Mouse (Mus musculus) cerebellum, postnatal 25 days (tissue): ENCODE measurements around the gene Olfr229.
"Not testable (repeated sequence)": the region's sequence is repeated elsewhere in the genome, so short reads cannot be mapped to it uniquely, and the experiment has no call there.

Experiments used
- DNase-seq, 2 experiments: peaks; one replicate each; pipeline ENCODE4 v3.0.0; 2021; ENCODE audit warnings: mixed read lengths in 2 of 2

Gene Olfr229

DNA sequence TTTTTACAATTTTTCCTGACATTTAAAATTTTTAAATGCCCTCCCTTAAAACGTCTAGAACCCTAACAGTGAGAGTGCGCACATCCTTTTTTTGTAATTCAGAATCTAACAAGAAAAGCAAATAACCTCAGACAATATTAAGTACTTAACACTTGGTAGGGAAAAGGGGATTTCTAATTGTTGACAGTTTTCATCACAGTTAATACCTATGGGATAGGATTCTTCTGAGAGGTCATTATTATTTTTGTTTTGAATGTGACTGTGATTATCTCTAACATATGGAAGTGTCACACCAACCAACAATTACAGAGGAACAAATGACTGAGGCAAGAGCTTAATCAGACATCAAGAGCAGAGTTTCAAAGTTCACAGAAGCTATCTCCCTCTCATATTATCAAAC is at the start of gene Olfr229:
Gene Olfr229 (plus strand): TSS at position 301 of the 400 bp plus-strand sequence.
- no peak for DNase-seq

- no peak for DNase-seq
Observed at GRCm38 (mm10) chr9:39866122-39866521, 41.0 kb upstream of the Olfr229 start, which contains the start of gene Olfr972. Gene Olfr972, plus strand, starts transcription at chr9:39866422.

GRCm38 (mm10) chr9:39871986-39872385 is 35.1 kb upstream of the Olfr229 start:
- not testable (repeated sequence) for DNase-seq

GRCm38 (mm10) chr9:39877541-39878396 is 29.4 kb upstream of the Olfr229 start:
- DNase-seq: not testable (repeated sequence)

- no peak for DNase-seq
Observed at GRCm38 (mm10) chr9:39905106-39905505, 2.0 kb upstream of the Olfr229 start.

GRCm38 (mm10) chr9:39909939-39910338 is 2.8 kb downstream of the Olfr229 start:
- no peak for DNase-seq

DNA sequence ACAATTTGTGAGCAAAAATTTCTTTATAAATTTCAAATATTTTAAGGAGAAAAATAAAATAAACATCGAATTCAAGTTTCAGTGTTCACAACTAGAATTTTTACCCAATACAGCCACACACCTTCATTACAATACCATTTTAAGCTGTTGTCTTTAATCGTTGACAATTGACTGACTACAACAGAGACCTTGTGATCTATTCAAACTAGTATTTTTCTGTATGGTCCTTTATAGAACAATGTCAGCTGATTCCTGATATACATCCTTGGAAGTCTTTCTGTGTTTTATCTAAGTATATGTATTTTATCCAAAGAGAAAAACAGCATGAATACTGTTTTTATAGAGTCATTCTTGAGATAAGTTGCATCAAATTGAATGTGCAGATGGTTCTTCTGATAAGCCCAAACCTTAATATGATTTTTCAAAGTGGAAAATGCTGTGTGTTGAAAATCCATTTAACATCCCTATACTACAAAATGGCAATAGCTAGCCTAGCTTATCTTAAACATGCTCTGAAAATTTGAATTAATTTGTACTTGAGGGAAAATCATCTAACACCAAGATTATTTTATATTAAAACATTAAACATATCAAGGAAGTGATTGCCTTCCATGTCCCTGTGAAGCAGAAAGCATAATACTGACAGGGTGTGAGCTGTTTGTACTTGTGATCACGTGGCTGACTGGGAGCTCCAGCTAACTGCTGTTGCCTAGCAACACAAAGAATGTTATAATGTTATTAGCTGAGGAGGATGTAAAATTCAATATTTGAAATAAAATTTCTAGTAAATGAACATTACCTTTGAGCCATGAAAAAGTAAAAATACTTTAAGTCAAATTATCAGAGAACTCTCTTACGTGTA is 21.1 kb downstream of the Olfr229 start:
- DNase-seq: not testable (repeated sequence)

DNA sequence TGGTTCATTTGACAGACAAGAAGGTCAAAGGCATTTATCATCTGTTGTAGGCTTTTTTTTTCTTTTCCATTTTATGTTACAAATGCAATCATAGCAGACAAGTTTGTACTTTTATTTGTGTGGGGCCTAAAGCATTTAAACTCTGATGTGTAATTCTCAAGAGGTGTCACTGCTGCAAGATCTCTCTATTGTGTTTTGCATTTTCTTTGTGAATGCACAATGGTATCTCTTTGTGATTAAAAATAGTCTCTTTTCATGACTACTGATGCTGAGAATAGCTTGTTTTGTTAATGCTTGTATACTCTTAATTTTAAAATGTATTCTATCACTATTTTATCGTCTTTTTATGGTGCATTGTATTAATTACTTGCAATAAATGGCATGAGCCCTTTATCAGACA is 21.7 kb downstream of the Olfr229 start:
- DNase-seq: not testable (repeated sequence)

DNA sequence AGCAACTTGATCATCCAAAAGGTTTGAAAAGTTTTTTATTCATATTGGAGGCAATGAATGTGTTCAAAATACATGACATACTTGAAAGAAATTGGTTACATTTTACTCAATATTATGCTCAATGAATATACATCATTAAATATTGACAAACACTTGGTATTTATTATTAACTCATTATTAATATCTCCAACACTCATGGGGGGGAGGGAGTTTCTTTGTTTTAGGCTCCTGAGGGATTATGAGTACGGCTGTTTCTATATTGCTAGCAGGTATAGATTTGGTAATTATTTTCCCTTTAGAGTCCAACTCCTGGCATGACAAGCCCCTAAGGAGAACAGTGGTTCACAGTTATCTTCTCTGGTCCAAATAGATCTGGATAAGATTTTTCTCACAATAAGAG is 30.1 kb downstream of the Olfr229 start, which contains the start of gene Olfr974:
Gene Olfr974 (plus strand): TSS at position 301 of the 400 bp plus-strand sequence.
- DNase-seq: no peak

- DNase-seq: no peak
Observed at GRCm38 (mm10) chr9:39951946-39952345, 44.8 kb downstream of the Olfr229 start, which contains the start of gene Olfr975. Gene Olfr975, minus strand, starts transcription at chr9:39952046.

GRCm38 (mm10) chr9:39961033-39961432 is 53.9 kb downstream of the Olfr229 start, which contains the start of gene Olfr976:
Gene Olfr976, minus strand, starts transcription at chr9:39961133.
- not testable (repeated sequence) for DNase-seq
